Comparison of ENCODE assay signal across 17 mouse cellular contexts in the genomic region with DNA sequence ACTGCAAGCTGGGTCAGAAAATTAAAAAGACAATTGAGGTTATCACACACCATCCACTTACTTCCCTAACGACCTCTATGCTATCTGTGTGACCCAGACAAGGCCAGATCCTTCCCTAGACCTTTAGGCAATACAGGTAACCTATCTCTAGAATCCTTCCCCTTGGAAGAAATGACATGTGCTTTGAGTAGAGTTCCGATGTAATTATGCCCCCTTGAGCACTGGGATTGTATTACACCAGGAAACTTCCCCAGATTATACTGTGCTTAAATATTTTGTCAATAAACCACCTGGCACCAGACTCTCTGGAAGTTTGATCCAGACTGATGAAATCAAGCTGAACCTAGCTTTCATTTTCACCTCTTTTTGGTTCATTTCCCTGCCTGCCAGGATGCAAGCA. TPM values are rescaled to one million over a fixed set of nuclear protein-coding genes. Genes with fewer than 3 reads are reported as not detected.
DNase-seq lines count a peak whose midpoint lies in the region; TF ChIP-seq lines count a peak whose summit lies in the region.
"Had no signal": no experiment of that assay in that cellular context is flagged by ENCODE, and none has a peak within 500 bp of the region (broad histone marks: within the 10 kb centered on the region; RNA-seq: fewer than 3 reads in every experiment).

No protein-coding gene starts in this region.

- H3K27ac ChIP-seq in gastrocnemius, adult 2 months, result no peak overlapping the region
- H3K27ac ChIP-seq in left cerebral cortex, adult 2 months, result no peak overlapping the region
- H3K27ac ChIP-seq: embryonic facial prominence, embryonic 13.5 days; heart, embryonic 15.5 days; hindbrain, embryonic 12.5 days; liver, embryonic 13.5 days; midbrain, embryonic 12.5 days had no signal

- intact Hi-C loops in gastrocnemius, adult 2 months (cut with DNase I), result no loop called here
- intact Hi-C loops in gastrocnemius, postnatal 36 days (cut with DNase I), result no loop called here
- intact Hi-C loops in left cerebral cortex, adult 2 months (cut with DNase I), result loop anchor here (5.0 kb wide), 1 partner anchor 464 kb away; no protein-coding TSS in a partner anchor
- intact Hi-C loops in left cerebral cortex, postnatal 4 days (cut with DNase I), result no loop called here

- TF ChIP-seq CTCF in gastrocnemius, adult 2 months (IDR thresholded peaks at IDR 0.05), result peak; percentile 35
- peak; percentile 56 for TF ChIP-seq CTCF in left cerebral cortex, adult 2 months (IDR thresholded peaks at IDR 0.05)

- no peak overlapping the region for H3K4me3 ChIP-seq in gastrocnemius, adult 2 months
- no peak overlapping the region for H3K4me3 ChIP-seq in left cerebral cortex, adult 2 months
- H3K4me3 ChIP-seq: embryonic facial prominence, embryonic 13.5 days; heart, embryonic 15.5 days; hindbrain, embryonic 12.5 days; liver, embryonic 13.5 days; midbrain, embryonic 12.5 days had no signal

- DNase-seq in gastrocnemius, adult 2 months, result no peak
- no peak for DNase-seq in gastrocnemius, postnatal 36 days
- no peak for DNase-seq in left cerebral cortex, adult 2 months (ENCODE audit: extremely low spot score in 1 of 2, low spot score in 2 of 2)
- DNase-seq in left cerebral cortex, postnatal 4 days, result no peak
- peak; percentile 52 for DNase-seq in 3T3-L1 (ENCODE audit: low read depth, low spot score)
- DNase-seq in NIH3T3 (ENCODE audit: low read depth), result peak; percentile 44
- no peak for DNase-seq in cerebellum, postnatal 4 days (ENCODE audit: low spot score in 2 of 2)
- DNase-seq in adrenal gland, adult 8-10 months, result no peak
- DNase-seq: cerebellum, postnatal 14 days; kidney, adult 8-10 months; liver, embryonic 13.5 days; thymus, postnatal 36 days had no signal

RNA-seq across cellular contexts. Expression of gene Sfrp2, which starts 14.5 kb away (rescaled TPM):
- total RNA-seq in gastrocnemius, adult 2 months (2021), result 1 to 10 TPM; 1.2 to 7.1 TPM
- 1 to 10 TPM; 3.7 to 5.4 TPM for total RNA-seq in gastrocnemius, postnatal 36 days (2021)
- total RNA-seq in left cerebral cortex, adult 2 months (2021), result 1 to 10 TPM; 2.6 to 2.8 TPM
- total RNA-seq in left cerebral cortex, postnatal 4 days (2021), result 10 to 100 TPM; 12.7 to 14.1 TPM
- 1 to 10 TPM in 3 of 4 experiments, under 1 TPM in 1; 0.59 to 2.6 (median 1.9) TPM for total RNA-seq in adrenal gland, adult 8-10 months (2022)
- total RNA-seq: MEL had no signal

Comparison
In these comparisons a context has a peak if more than half of its experiments do, and no peak if none do; other contexts are left out.
1. DNase-seq: peak in 3T3-L1 (single experiment) and NIH3T3 (single experiment); none in gastrocnemius, adult 2 months (single experiment), gastrocnemius, postnatal 36 days (0 of 2), left cerebral cortex, adult 2 months (0 of 2), left cerebral cortex, postnatal 4 days (single experiment), cerebellum, postnatal 4 days (0 of 2) and adrenal gland, adult 8-10 months (single experiment).